Mouse (Mus musculus): ENCODE data around the gene Dixdc1.

GRCm38 (mm10) chr9:50738914-50739870, at the start of gene Dixdc1:
- TF ChIP-seq TCF12 (IDR thresholded peaks at IDR 0.05; ENCODE audit: low read depth, low read length) (no peak), MXI1 (IDR thresholded peaks at IDR 0.05; ENCODE audit: low read depth, low read length) (no peak), MAX (IDR thresholded peaks at IDR 0.05; ENCODE audit: low read length) (no peak), MEF2A (IDR thresholded peaks at IDR 0.05; ENCODE audit: extremely low read depth, insufficient replicate concordance, low read depth, low read length, poor library complexity, severe bottlenecking) (no peak), RAD21 (IDR thresholded peaks at IDR 0.05; ENCODE audit: low read depth, low read length) (no peak), CTCF (IDR thresholded peaks at IDR 0.05 in 2 of 3, conservative IDR thresholded peaks at IDR 0.05 in 1 of 3; ENCODE audit: control insufficient read depth in 1 of 3, insufficient read depth in 1 of 3, low read depth in 2 of 3, low read length in 3 of 3, poor library complexity in 1 of 3, severe bottlenecking in 1 of 3) (no peak), USF1 (IDR thresholded peaks at IDR 0.05; ENCODE audit: low read depth, low read length) (no peak), JUND (IDR thresholded peaks at IDR 0.05; ENCODE audit: low read depth, low read length) (no peak)
